Mouse (Mus musculus): ENCODE measurements around the gene Carm1. TPM values are rescaled to one million over a fixed set of nuclear protein-coding genes. Genes with fewer than 3 reads are reported as not detected.
A peak's percentile ranks its signal among the peaks of the same experiment; 100 is the strongest.
"Not testable (repeated sequence)": the region's sequence is repeated elsewhere in the genome, so short reads cannot be mapped to it uniquely, and the experiment has no call there.

Gene Carm1
- polyA plus RNA-seq, 1 experiment, result 47.7 TPM

GRCm38 (mm10) chr9:21508871-21509404 lies 37.8 kb upstream of the Carm1 start:
- Histone ChIP-seq H3K4me1 (ENCODE audit: control insufficient read depth, insufficient read depth, low read length) (peaks cover 2% of the 10 kb centered on the region; the same call in 1 of the 2 replicates), H3K27ac (ENCODE audit: insufficient read depth, low read depth, low read length) (no peak overlapping the region), H3K4me3 (ENCODE audit: insufficient read depth, low read depth, low read length) (no peak overlapping the region), H3K36me3 (ENCODE audit: control insufficient read depth, insufficient read depth, low read length) (no peaks in the 10 kb centered on the region), H3K27me3 (replicated peaks; ENCODE audit: control insufficient read depth, insufficient read depth, low read length) (no peaks in the 10 kb centered on the region)
- WGBS, result 40% methylated on average over 7 of the region's 7 CpGs
- TF ChIP-seq POLR2A (IDR thresholded peaks at IDR 0.05; ENCODE audit: low read depth, low read length), result no peak
- no peak for TF ChIP-seq CTCF (conservative IDR thresholded peaks at IDR 0.05; ENCODE audit: insufficient read depth, insufficient read length, low read depth, low read length)
- DNase-seq, result peak; percentile 17

- Histone ChIP-seq H3K4me1 (ENCODE audit: control insufficient read depth, insufficient read depth, low read length) (peaks cover 2% of the 10 kb centered on the region; the same call in 1 of the 2 replicates), H3K36me3 (ENCODE audit: control insufficient read depth, insufficient read depth, low read length) (no peaks in the 10 kb centered on the region), H3K27ac (ENCODE audit: insufficient read depth, low read depth, low read length) (peak within 1 kb of the TSS; percentile 95), H3K27me3 (replicated peaks; ENCODE audit: control insufficient read depth, insufficient read depth, low read length) (no peaks in the 10 kb centered on the region), H3K4me3 (ENCODE audit: insufficient read depth, low read depth, low read length) (peak within 1 kb of the TSS; percentile 86)
- under 1% methylated on average over 44 of the region's 44 CpGs for WGBS
- TF ChIP-seq POLR2A (IDR thresholded peaks at IDR 0.05; ENCODE audit: low read depth, low read length), result no peak
- DNase-seq, result peak; percentile 98
These were observed 36.7 kb upstream of the Carm1 start, which contains the start of gene Tmed1 for GRCm38 (mm10) chr9:21509772-21510688. Gene Tmed1, minus strand, starts transcription at chr9:21510252.

- under 1% methylated on average over 7 of the region's 7 CpGs for WGBS
- no peak for TF ChIP-seq CTCF (conservative IDR thresholded peaks at IDR 0.05; ENCODE audit: insufficient read depth, insufficient read length, low read depth, low read length)
- TF ChIP-seq POLR2A (IDR thresholded peaks at IDR 0.05; ENCODE audit: low read depth, low read length), result no peak
- H3K27ac ChIP-seq (ENCODE audit: insufficient read depth, low read depth, low read length), result 0 out of 2 replicates have a peak overlapping the region, but pooled peaks have one; percentile 4
- peaks cover 2% of the 10 kb centered on the region; the same call in 1 of the 2 replicates for H3K4me1 ChIP-seq (ENCODE audit: control insufficient read depth, insufficient read depth, low read length)
- H3K36me3 ChIP-seq (ENCODE audit: control insufficient read depth, insufficient read depth, low read length), result no peaks in the 10 kb centered on the region
- no peak for DNase-seq
- H3K27me3 ChIP-seq (replicated peaks; ENCODE audit: control insufficient read depth, insufficient read depth, low read length), result no peaks in the 10 kb centered on the region
- peak overlapping the region; percentile 42 for H3K4me3 ChIP-seq (ENCODE audit: insufficient read depth, low read depth, low read length)
These were observed 36.0 kb upstream of the Carm1 start for GRCm38 (mm10) chr9:21510689-21511015.

- Histone ChIP-seq H3K4me1 (ENCODE audit: control insufficient read depth, insufficient read depth, low read length) (peaks cover 2% of the 10 kb centered on the region; the same call in 1 of the 2 replicates), H3K4me3 (ENCODE audit: insufficient read depth, low read depth, low read length) (no peak overlapping the region), H3K36me3 (ENCODE audit: control insufficient read depth, insufficient read depth, low read length) (no peaks in the 10 kb centered on the region), H3K27ac (ENCODE audit: insufficient read depth, low read depth, low read length) (no peak overlapping the region), H3K27me3 (replicated peaks; ENCODE audit: control insufficient read depth, insufficient read depth, low read length) (no peaks in the 10 kb centered on the region)
- no peak for DNase-seq
- TF ChIP-seq POLR2A (IDR thresholded peaks at IDR 0.05; ENCODE audit: low read depth, low read length), result no peak
- no peak for TF ChIP-seq CTCF (conservative IDR thresholded peaks at IDR 0.05; ENCODE audit: insufficient read depth, insufficient read length, low read depth, low read length)
- 82% methylated on average over 9 of the region's 9 CpGs for WGBS
These were observed 35.6 kb upstream of the Carm1 start for GRCm38 (mm10) chr9:21511052-21511451.

- Histone ChIP-seq H3K36me3 (ENCODE audit: control insufficient read depth, insufficient read depth, low read length) (no peaks in the 10 kb centered on the region), H3K27me3 (replicated peaks; ENCODE audit: control insufficient read depth, insufficient read depth, low read length) (no peaks in the 10 kb centered on the region), H3K4me3 (ENCODE audit: insufficient read depth, low read depth, low read length) (no peak overlapping the region), H3K27ac (ENCODE audit: insufficient read depth, low read depth, low read length) (no peak overlapping the region), H3K4me1 (ENCODE audit: control insufficient read depth, insufficient read depth, low read length) (peaks cover 2% of the 10 kb centered on the region; the same call in 1 of the 2 replicates)
- DNase-seq, result no peak
- TF ChIP-seq POLR2A (IDR thresholded peaks at IDR 0.05; ENCODE audit: low read depth, low read length), result no peak
- no peak for TF ChIP-seq CTCF (conservative IDR thresholded peaks at IDR 0.05; ENCODE audit: insufficient read depth, insufficient read length, low read depth, low read length)
- WGBS, result 98% methylated on average over 4 of the region's 4 CpGs
These were observed 33.2 kb upstream of the Carm1 start for GRCm38 (mm10) chr9:21513466-21513865.

- no peak overlapping the region for H3K4me3 ChIP-seq (ENCODE audit: insufficient read depth, low read depth, low read length)
- no peak overlapping the region for H3K27ac ChIP-seq (ENCODE audit: insufficient read depth, low read depth, low read length)
- H3K4me1 ChIP-seq (ENCODE audit: control insufficient read depth, insufficient read depth, low read length), result no peaks in the 10 kb centered on the region
- H3K27me3 ChIP-seq (replicated peaks; ENCODE audit: control insufficient read depth, insufficient read depth, low read length), result no peaks in the 10 kb centered on the region
- no peaks in the 10 kb centered on the region for H3K36me3 ChIP-seq (ENCODE audit: control insufficient read depth, insufficient read depth, low read length)
- WGBS, result 47% methylated on average over 6 of the region's 6 CpGs
- TF ChIP-seq CTCF (conservative IDR thresholded peaks at IDR 0.05; ENCODE audit: insufficient read depth, insufficient read length, low read depth, low read length) (no peak), POLR2A (IDR thresholded peaks at IDR 0.05; ENCODE audit: low read depth, low read length) (no peak)
- DNase-seq, result no peak
These were observed 28.7 kb upstream of the Carm1 start for GRCm38 (mm10) chr9:21517947-21518495.

GRCm38 (mm10) chr9:21518690-21519089 lies 28.0 kb upstream of the Carm1 start:
- not testable (repeated sequence) for H3K4me3 ChIP-seq (ENCODE audit: insufficient read depth, low read depth, low read length); H3K27ac ChIP-seq (ENCODE audit: insufficient read depth, low read depth, low read length); H3K27me3 ChIP-seq (replicated peaks; ENCODE audit: control insufficient read depth, insufficient read depth, low read length); DNase-seq; H3K36me3 ChIP-seq (ENCODE audit: control insufficient read depth, insufficient read depth, low read length); H3K4me1 ChIP-seq (ENCODE audit: control insufficient read depth, insufficient read depth, low read length)
- 86% methylated on average over 6 of the region's 6 CpGs for WGBS
